Mouse (Mus musculus) kidney, embryonic 14.5 days (tissue): ENCODE results near the gene Shmt2. TPM values are rescaled to one million over a fixed set of nuclear protein-coding genes. Genes with fewer than 3 reads are reported as not detected.

Source experiments
- ATAC-seq: fragments of 200-750 bp; cut with Nextera tagmentation; 2 replicates; pipeline ENCODE4 v1.8.0; 2017; ENCODE audit warnings: moderate number of reproducible peaks, mild to moderate bottlenecking, moderate TSS enrichment, moderate library complexity; ENCODE audit not compliant: low FRiP score, low TSS enrichment
- H3K27ac ChIP-seq: fragments of 300-500 bp; sonication (generic); 2 replicates; pipeline ENCODE4 v1.5.1; 2014; ENCODE audit warnings: low read depth, mild to moderate bottlenecking, low read length, moderate library complexity, mixed read lengths
- H3K27me3 ChIP-seq: fragments of 300-500 bp; sonication (generic); 2 replicates; pipeline ENCODE4 v1.6.1; 2014; ENCODE audit warnings: mild to moderate bottlenecking, low read length; ENCODE audit not compliant: control insufficient read depth, insufficient read depth
- H3K36me3 ChIP-seq: fragments of 300-500 bp; sonication (generic); 2 replicates; pipeline ENCODE4 v1.6.1; 2014; ENCODE audit warnings: low read length, mixed read lengths; ENCODE audit not compliant: control insufficient read depth, insufficient read depth
- H3K4me1 ChIP-seq: fragments of 300-500 bp; sonication (generic); 2 replicates; pipeline ENCODE4 v1.6.1; 2014; ENCODE audit warnings: low read length, mixed read lengths; ENCODE audit not compliant: control insufficient read depth, insufficient read depth
- H3K4me2 ChIP-seq: fragments of 300-500 bp; sonication (generic); replicated peaks from 2 replicates; pipeline ENCODE4 v1.6.1; 2014; ENCODE audit warnings: low read depth, mild to moderate bottlenecking, low read length
- H3K4me3 ChIP-seq: fragments of 300-500 bp; sonication (generic); 2 replicates; pipeline ENCODE4 v1.5.1; 2014; ENCODE audit warnings: mild to moderate bottlenecking, low read length
- H3K9ac ChIP-seq: fragments of 300-500 bp; sonication (generic); 2 replicates; pipeline ENCODE4 v1.6.1; 2014; ENCODE audit warnings: low read depth, mild to moderate bottlenecking, low read length, moderate library complexity
- H3K9me3 ChIP-seq: fragments of 300-500 bp; sonication (generic); 2 replicates; pipeline ENCODE4 v1.6.1; 2016; ENCODE audit warnings: low read length; ENCODE audit not compliant: control insufficient read depth
- WGBS: fragments of 180-500 bp; shearing (Covaris S2); extraction: QIAGEN DNeasy Blood & Tissue Kit; methylation state at CpG from one replicate; pipeline ENCODE4 v1.1.7; 2014; 5-methylcytosine and 5-hydroxymethylcytosine counted together
- polyA plus RNA-seq: library from polyadenylated mRNA; unstranded; fragments of >200 nt; fragmentation: Nextera tagmentation; extraction: Ambion mirVana; gene quantifications from 2 replicates; pipeline ENCODE4 v1.2.1, GENCODE M21; 2014

Shmt2 gene
- polyA plus RNA-seq = 68.9 and 99.8 TPM in 2 replicates

- 0% methylated on average over 21 of the region's 21 CpGs for WGBS
- Histone ChIP-seq H3K4me2 (peak within 1 kb of the TSS; percentile 87), H3K27me3 (peaks cover 37% of the 10 kb centered on the region), H3K9me3 (no peaks in the 10 kb centered on the region), H3K4me3 (peak within 1 kb of the TSS; percentile 55), H3K36me3 (peaks cover 27% of the 10 kb centered on the region), H3K4me1 (peaks cover 25% of the 10 kb centered on the region), H3K9ac (peak within 1 kb of the TSS; percentile 62), H3K27ac (peak within 1 kb of the TSS; percentile 13; the same call in 1 of the 2 replicates)
- peak; percentile 65; the same call in 1 of the 2 replicates for ATAC-seq
These were observed at the start of gene Shmt2 for GRCm38 (mm10) chr10:127522088-127522581. Gene Shmt2 (minus strand): TSS chr10:127522444.

GRCm38 (mm10) chr10:127570937-127571641 lies 48.8 kb upstream of the Shmt2 start:
- no peak overlapping the region for H3K4me3 ChIP-seq
- H3K9ac ChIP-seq = no peak overlapping the region
- WGBS = 85% methylated on average over 17 of the region's 17 CpGs
- no peaks in the 10 kb centered on the region for H3K4me1 ChIP-seq
- H3K36me3 ChIP-seq = peaks cover 63% of the 10 kb centered on the region
- no peak for ATAC-seq
- no peak overlapping the region for H3K4me2 ChIP-seq
- no peaks in the 10 kb centered on the region for H3K27me3 ChIP-seq
- H3K27ac ChIP-seq = no peak overlapping the region
- H3K9me3 ChIP-seq = no peaks in the 10 kb centered on the region

- Histone ChIP-seq H3K27ac (0 out of 2 replicates have a peak overlapping the region, but pooled peaks have one; percentile 24), H3K27me3 (no peaks in the 10 kb centered on the region), H3K4me1 (no peaks in the 10 kb centered on the region), H3K9ac (no peak overlapping the region), H3K4me3 (no peak overlapping the region), H3K9me3 (no peaks in the 10 kb centered on the region), H3K4me2 (no peak overlapping the region), H3K36me3 (peaks cover 65% of the 10 kb centered on the region)
- no peak for ATAC-seq
- WGBS = 65% methylated on average over 6 of the region's 6 CpGs
These were observed 48.1 kb upstream of the Shmt2 start for GRCm38 (mm10) chr10:127570384-127570783.

- H3K27me3 ChIP-seq = no peaks in the 10 kb centered on the region
- no peaks in the 10 kb centered on the region for H3K9me3 ChIP-seq
- H3K4me1 ChIP-seq = 0 out of 2 replicates have a peak, but pooled peaks cover 2% of the 10 kb centered on the region
- peaks cover 59% of the 10 kb centered on the region for H3K36me3 ChIP-seq
- WGBS = 25% methylated on average over 3 of the region's 3 CpGs
- H3K27ac ChIP-seq = no peak overlapping the region
- no peak overlapping the region for H3K4me2 ChIP-seq
- H3K4me3 ChIP-seq = no peak overlapping the region
- ATAC-seq = peak; percentile 37; the same call in 1 of the 2 replicates
- H3K9ac ChIP-seq = no peak overlapping the region
These were observed 47.2 kb upstream of the Shmt2 start for GRCm38 (mm10) chr10:127569450-127569849.

- H3K4me3 ChIP-seq = no peak overlapping the region
- H3K4me2 ChIP-seq = no peak overlapping the region
- 94% methylated on average over 28 of the region's 28 CpGs for WGBS
- ATAC-seq = no peak
- H3K36me3 ChIP-seq = peaks cover 48% of the 10 kb centered on the region
- no peak overlapping the region for H3K27ac ChIP-seq
- H3K4me1 ChIP-seq = peaks cover 16% of the 10 kb centered on the region; the same call in 1 of the 2 replicates
- H3K9me3 ChIP-seq = no peaks in the 10 kb centered on the region
- no peak overlapping the region for H3K9ac ChIP-seq
- H3K27me3 ChIP-seq = no peaks in the 10 kb centered on the region
These were observed 44.5 kb upstream of the Shmt2 start for GRCm38 (mm10) chr10:127566553-127567326.

GRCm38 (mm10) chr10:127564301-127564700 lies 42.1 kb upstream of the Shmt2 start:
- no peaks in the 10 kb centered on the region for H3K27me3 ChIP-seq
- H3K36me3 ChIP-seq = peaks cover 58% of the 10 kb centered on the region
- H3K4me1 ChIP-seq = peaks cover 16% of the 10 kb centered on the region; the same call in 1 of the 2 replicates
- H3K9me3 ChIP-seq = no peaks in the 10 kb centered on the region
- 44% methylated on average over 13 of the region's 13 CpGs for WGBS
- H3K27ac ChIP-seq = peak overlapping the region; percentile 47; the same call in 1 of the 2 replicates
- ATAC-seq = peak; percentile 81
- no peak overlapping the region for H3K4me3 ChIP-seq
- H3K9ac ChIP-seq = no peak overlapping the region
- no peak overlapping the region for H3K4me2 ChIP-seq

GRCm38 (mm10) chr10:127563840-127564239 lies 41.6 kb upstream of the Shmt2 start:
- H3K27me3 ChIP-seq = no peaks in the 10 kb centered on the region
- H3K36me3 ChIP-seq = peaks cover 59% of the 10 kb centered on the region
- H3K4me2 ChIP-seq = no peak overlapping the region
- ATAC-seq = peak; percentile 10; the same call in 1 of the 2 replicates
- H3K27ac ChIP-seq = 0 out of 2 replicates have a peak overlapping the region, but pooled peaks have one; percentile 37
- H3K9ac ChIP-seq = no peak overlapping the region; the same call in 1 of the 2 replicates
- peaks cover 16% of the 10 kb centered on the region; the same call in 1 of the 2 replicates for H3K4me1 ChIP-seq
- H3K9me3 ChIP-seq = no peaks in the 10 kb centered on the region
- WGBS = 49% methylated on average over 8 of the region's 8 CpGs
- H3K4me3 ChIP-seq = no peak overlapping the region

- no peaks in the 10 kb centered on the region for H3K27me3 ChIP-seq
- H3K4me2 ChIP-seq = no peak overlapping the region
- H3K4me1 ChIP-seq = peaks cover 16% of the 10 kb centered on the region; the same call in 1 of the 2 replicates
- no peak overlapping the region for H3K27ac ChIP-seq
- no peak overlapping the region for H3K4me3 ChIP-seq
- H3K9ac ChIP-seq = no peak overlapping the region
- peaks cover 67% of the 10 kb centered on the region for H3K36me3 ChIP-seq
- no peak for ATAC-seq
- H3K9me3 ChIP-seq = no peaks in the 10 kb centered on the region
These were observed 38.9 kb upstream of the Shmt2 start for GRCm38 (mm10) chr10:127561145-127561544.
